Mouse (Mus musculus): ENCODE measurements around the gene Engase.

DNA sequence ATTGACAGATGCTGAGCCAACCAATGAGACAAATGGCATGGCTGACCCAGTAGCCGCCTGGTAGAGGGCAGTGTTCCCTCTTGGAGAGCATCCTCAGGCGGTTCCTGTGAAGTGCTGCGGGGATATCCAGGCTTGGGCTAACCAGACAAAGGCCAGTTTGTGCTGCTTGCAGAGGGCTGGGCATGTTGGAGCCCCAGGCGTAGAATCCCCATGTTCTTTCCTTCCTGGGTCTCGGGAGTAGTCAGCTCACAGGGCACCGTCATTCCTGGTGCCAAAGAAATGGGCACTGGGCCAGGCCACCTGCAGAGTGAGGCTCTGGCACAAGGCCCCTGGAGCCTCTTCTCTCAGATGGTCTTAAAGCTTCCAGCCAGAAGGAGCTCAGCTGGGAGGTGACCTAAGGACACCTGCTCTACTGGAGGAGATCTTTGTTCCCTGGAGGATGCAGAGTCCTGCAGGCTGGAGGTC is 40.1 kb upstream of the Engase start:
- peak; percentile 52 for TF ChIP-seq CTCF (IDR thresholded peaks at IDR 0.05)
- no peak for TF ChIP-seq POLR2A (IDR thresholded peaks at IDR 0.05; ENCODE audit: insufficient read depth, low read depth, low read length)
- TF ChIP-seq EP300 (IDR thresholded peaks at IDR 0.05; ENCODE audit: insufficient read depth, low read depth, low read length): no peak

Data from heart, adult 2 months (tissue).